Mouse (Mus musculus) C2C12 (cell line): ENCODE results near the gene Slc16a13.

ENCODE experiments used
- CEBPB ChIP-seq: IDR thresholded peaks from one replicate; pipeline ENCODE4 v1.6.1; 2011; ENCODE audit warnings: low read depth, mild to moderate bottlenecking, control low read depth, moderate library complexity
- CTCF ChIP-seq: IDR thresholded peaks from one replicate; pipeline ENCODE4 v1.5.1; 2011; ENCODE audit not compliant: control insufficient read depth, insufficient read depth, insufficient read length
- MAX ChIP-seq: IDR thresholded peaks from one replicate; pipeline ENCODE4 v1.6.1; 2011; ENCODE audit warnings: mild to moderate bottlenecking, control low read depth
- MYOG ChIP-seq: IDR thresholded peaks from one replicate; pipeline ENCODE4 v1.6.1; 2011; ENCODE audit not compliant: control insufficient read depth, insufficient read length; ENCODE audit errors: extremely low read depth
- USF1 ChIP-seq: IDR thresholded peaks from one replicate; pipeline ENCODE4 v1.6.1; 2011; ENCODE audit warnings: low read depth, mild to moderate bottlenecking, control low read depth, moderate library complexity

GRCm38 (mm10) chr11:70233016-70233415 lies 12.2 kb upstream of the Slc16a13 start:
- no peak for TF ChIP-seq CTCF
- TF ChIP-seq USF1, result no peak
- no peak for TF ChIP-seq MAX
- TF ChIP-seq CEBPB, result no peak
- no peak for TF ChIP-seq MYOG
